Mouse (Mus musculus) neutrophil, adult 65 days (primary cell): ENCODE results near the gene Gm3625. TPM values are rescaled to one million over a fixed set of nuclear protein-coding genes. Genes with fewer than 3 reads are reported as not detected.

ENCODE experiments used
- total RNA-seq: library from RNA; stranded (reverse); gene quantifications from 2 replicates; pipeline ENCODE4 v1.2.4, GENCODE M21; 2023

The Gm3625 gene
- total RNA-seq: not detected in 2 replicates

DNA sequence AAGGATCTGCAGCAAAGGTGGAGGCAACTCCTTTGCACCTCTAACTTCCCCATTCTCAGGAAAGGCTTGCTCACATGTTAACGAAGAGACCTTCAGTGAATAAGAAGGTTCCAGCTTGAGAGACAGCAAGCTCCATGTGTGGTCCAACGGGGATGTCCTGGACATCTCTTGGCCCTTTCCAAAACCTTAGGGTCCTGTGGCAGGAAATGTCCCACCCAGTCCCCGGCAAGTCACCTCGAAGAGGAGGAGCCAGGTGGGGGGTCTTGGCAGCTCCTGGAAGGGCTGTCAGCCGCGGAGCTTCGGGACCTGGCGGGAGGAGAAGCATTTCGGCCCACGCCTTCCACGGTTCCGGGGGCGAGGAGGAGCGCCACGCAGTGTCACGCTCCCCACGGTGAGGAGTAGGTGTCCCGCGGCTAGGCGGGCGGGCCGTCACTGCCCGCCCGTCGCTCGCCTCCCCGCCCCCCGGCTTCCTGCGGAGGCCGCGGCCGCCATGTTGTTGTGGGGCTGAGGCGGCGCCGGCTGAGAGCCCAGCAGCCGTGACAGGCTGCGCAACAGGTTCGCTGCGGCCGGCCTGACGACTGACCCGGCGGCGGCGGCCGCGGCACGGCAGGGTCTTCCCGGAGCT lies at the start of gene Gm3625, which contains the start of gene Itsn2:
Gene Gm3625, minus strand, starts transcription at position 387 of the 625 bp plus-strand sequence.
Gene Itsn2, plus strand, starts transcription at position 98 of the 625 bp plus-strand sequence.

Other genes starting within 250 kb of the Gm3625 start
- 46.0 and 69.5 TPM in 2 replicates for gene Ncoa1, start 115.7 kb downstream of the Gm3625 start, total RNA-seq
- gene Itsn2, start 289 bp downstream of the Gm3625 start, total RNA-seq: 143 and 184 TPM in 2 replicates
- gene Fam228a, start 145.5 kb upstream of the Gm3625 start, total RNA-seq: not detected in 2 replicates
- 0.61 and 0.73 TPM in 2 replicates for gene Pfn4, start 176.1 kb upstream of the Gm3625 start, total RNA-seq
- 0.98 TPM in 1 of 2 replicates, not detected in the other for gene Fam228b, start 176.3 kb upstream of the Gm3625 start, total RNA-seq
- gene Sf3b6, start 224.6 kb upstream of the Gm3625 start, total RNA-seq: 106 and 121 TPM in 2 replicates
- 6.1 and 9.3 TPM in 2 replicates for gene Fkbp1b, start 248.7 kb upstream of the Gm3625 start, total RNA-seq